Mouse (Mus musculus) thymus, postnatal 25 days (tissue): ENCODE measurements around the gene Fgfr2.

ENCODE experiments used
- DNase-seq: peaks from one replicate; pipeline ENCODE4 v3.0.0; 2022

Fgfr2 gene

GRCm38 (mm10) chr7:130884161-130884560, 2239.0 kb downstream of the Fgfr2 start:
- no peak for DNase-seq

GRCm38 (mm10) chr7:130867256-130867655, 2255.9 kb downstream of the Fgfr2 start:
- no peak for DNase-seq

GRCm38 (mm10) chr7:130866640-130867039, 2256.5 kb downstream of the Fgfr2 start:
- no peak for DNase-seq

GRCm38 (mm10) chr7:130865613-130866591, 2257.2 kb downstream of the Fgfr2 start, which contains the start of gene Plekha1:
Gene Plekha1, plus strand, starts transcription at chr7:130865756.
- DNase-seq, result peak; percentile 97

GRCm38 (mm10) chr7:130864711-130865110, 2258.4 kb downstream of the Fgfr2 start:
- no peak for DNase-seq

GRCm38 (mm10) chr7:130862501-130862900, 2260.6 kb downstream of the Fgfr2 start:
- DNase-seq, result no peak

- DNase-seq, result no peak
Observed at GRCm38 (mm10) chr7:130860721-130861142, 2262.4 kb downstream of the Fgfr2 start.

GRCm38 (mm10) chr7:130859926-130860325, 2263.2 kb downstream of the Fgfr2 start:
- no peak for DNase-seq

GRCm38 (mm10) chr7:130857973-130858372, 2265.2 kb downstream of the Fgfr2 start:
- peak; percentile 26 for DNase-seq

GRCm38 (mm10) chr7:130855681-130856080, 2267.5 kb downstream of the Fgfr2 start:
- DNase-seq, result no peak

- no peak for DNase-seq
Observed at GRCm38 (mm10) chr7:130854684-130855292, 2268.4 kb downstream of the Fgfr2 start.

- DNase-seq, result peak; percentile 36
Observed at GRCm38 (mm10) chr7:130847164-130847718, 2275.9 kb downstream of the Fgfr2 start.

- no peak for DNase-seq
Observed at GRCm38 (mm10) chr7:130839380-130840100, 2283.6 kb downstream of the Fgfr2 start.

GRCm38 (mm10) chr7:130838658-130839025, 2284.5 kb downstream of the Fgfr2 start:
- DNase-seq, result no peak

GRCm38 (mm10) chr7:130837941-130838657, 2285.1 kb downstream of the Fgfr2 start:
- DNase-seq, result no peak

- no peak for DNase-seq
Observed at GRCm38 (mm10) chr7:130836066-130836465, 2287.1 kb downstream of the Fgfr2 start.

- no peak for DNase-seq
Observed at GRCm38 (mm10) chr7:130834958-130835861, 2287.9 kb downstream of the Fgfr2 start.

- DNase-seq, result no peak
Observed at GRCm38 (mm10) chr7:130834299-130834698, 2288.9 kb downstream of the Fgfr2 start.

GRCm38 (mm10) chr7:130831586-130831985, 2291.6 kb downstream of the Fgfr2 start:
- no peak for DNase-seq

- DNase-seq, result peak; percentile 19
Observed at GRCm38 (mm10) chr7:130828475-130828874, 2294.7 kb downstream of the Fgfr2 start.

- peak; percentile 9 for DNase-seq
Observed at GRCm38 (mm10) chr7:130827844-130828403, 2295.2 kb downstream of the Fgfr2 start.
